Mouse (Mus musculus) lung, adult 2 months (tissue): ENCODE measurements around the gene Svs1.

Source experiments
- CTCF ChIP-seq: fragments of 200-500 bp; IDR thresholded peaks from 2 replicates; pipeline ENCODE4 v1.5.1; 2011; ENCODE audit warnings: mild to moderate bottlenecking, low read length, control low read depth; ENCODE audit not compliant: insufficient read depth
- POLR2A ChIP-seq: fragments of 200-500 bp; IDR thresholded peaks from 2 replicates; pipeline ENCODE4 v1.6.1; 2011; ENCODE audit warnings: low read depth, mild to moderate bottlenecking, control low read depth, low read length, borderline replicate concordance; ENCODE audit errors: extremely low read depth

DNA sequence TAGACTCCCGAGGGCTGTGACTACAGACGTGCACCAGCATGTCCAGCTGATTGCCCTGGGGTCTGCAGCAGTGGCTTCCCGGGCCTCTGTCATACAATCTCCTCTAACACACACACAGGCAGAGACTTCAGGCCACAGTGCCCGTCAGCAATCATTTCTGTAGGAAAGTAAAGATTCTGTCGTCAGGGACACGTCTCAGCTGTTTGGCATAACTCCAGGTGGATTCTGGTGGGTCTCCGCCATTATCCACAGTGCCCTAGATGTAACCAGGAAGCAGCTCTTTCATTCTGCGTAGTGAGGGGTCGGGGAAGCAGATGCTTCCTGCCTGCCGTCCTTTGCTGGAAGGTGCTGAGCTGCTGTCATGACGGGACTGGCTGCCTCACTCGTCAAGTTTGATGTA, 30.5 kb downstream of the Svs1 start:
- TF ChIP-seq CTCF (no peak), POLR2A (no peak)
